Mouse (Mus musculus): ENCODE measurements around the gene Gm21987.
A peak's percentile ranks its signal among the peaks of the same experiment; 100 is the strongest.

The Gm21987 gene

DNA sequence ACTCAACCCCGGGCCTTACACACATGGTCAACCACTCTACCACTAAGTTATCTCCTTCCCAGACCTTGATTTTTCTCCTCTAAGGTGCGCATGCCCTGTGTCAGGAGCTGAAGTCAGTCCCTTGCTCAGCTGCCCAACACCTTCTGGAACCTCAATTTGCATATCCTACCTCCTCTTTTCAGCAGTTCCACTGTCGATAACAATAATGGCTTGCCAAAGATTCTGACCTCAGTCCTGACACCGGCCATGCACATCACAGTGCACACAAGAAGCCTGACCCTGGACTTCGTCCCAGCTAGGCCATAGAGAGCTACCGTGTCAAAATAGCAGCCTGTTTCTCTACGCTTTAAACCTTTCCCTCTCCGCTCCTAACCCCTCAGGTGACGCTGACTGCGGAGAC, 26.6 kb downstream of the Gm21987 start:
- no peak for DNase-seq

DNA sequence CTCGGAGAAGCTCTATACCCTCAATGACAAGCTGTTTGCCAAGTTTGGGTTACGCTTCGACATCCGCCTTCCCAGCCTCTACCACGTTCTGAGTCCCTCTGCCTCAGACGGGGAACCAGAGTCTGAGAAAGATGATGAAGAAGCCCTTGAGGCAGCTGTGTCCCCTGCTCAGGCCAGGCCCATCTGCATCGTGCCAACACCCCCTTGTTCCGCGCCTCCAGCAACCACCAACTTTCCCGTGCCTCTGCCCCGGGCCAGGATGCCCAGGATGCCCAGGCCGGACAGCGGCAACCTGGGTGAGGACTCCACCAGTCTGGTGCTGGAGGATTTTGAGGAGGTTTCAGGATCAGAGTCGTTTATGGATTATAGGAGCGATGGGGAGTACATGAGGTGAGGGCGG, 27.1 kb downstream of the Gm21987 start:
- no peak for DNase-seq

GRCm38 (mm10) chr16:38374379-38375140, 27.7 kb downstream of the Gm21987 start:
- DNase-seq = no peak

DNA sequence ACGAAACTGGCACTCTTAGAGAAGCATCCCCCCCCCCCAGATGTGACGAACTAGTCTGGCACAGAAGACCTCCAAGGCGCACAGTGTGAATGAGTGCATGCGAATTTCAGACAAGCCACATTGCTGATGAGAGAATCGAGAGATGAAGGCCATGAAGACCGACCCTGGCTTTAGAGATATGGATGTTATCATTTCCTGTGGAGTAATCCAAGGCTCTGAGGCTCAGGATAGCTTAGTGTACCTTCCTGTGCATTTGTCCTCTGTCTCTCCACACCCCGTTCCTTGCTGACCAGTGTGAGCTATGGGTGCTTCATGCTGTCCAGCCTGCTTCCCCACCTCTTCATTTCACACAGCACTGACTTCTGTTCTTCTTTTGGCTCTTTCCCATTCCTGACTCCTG, 28.3 kb downstream of the Gm21987 start:
- DNase-seq = no peak

DNA sequence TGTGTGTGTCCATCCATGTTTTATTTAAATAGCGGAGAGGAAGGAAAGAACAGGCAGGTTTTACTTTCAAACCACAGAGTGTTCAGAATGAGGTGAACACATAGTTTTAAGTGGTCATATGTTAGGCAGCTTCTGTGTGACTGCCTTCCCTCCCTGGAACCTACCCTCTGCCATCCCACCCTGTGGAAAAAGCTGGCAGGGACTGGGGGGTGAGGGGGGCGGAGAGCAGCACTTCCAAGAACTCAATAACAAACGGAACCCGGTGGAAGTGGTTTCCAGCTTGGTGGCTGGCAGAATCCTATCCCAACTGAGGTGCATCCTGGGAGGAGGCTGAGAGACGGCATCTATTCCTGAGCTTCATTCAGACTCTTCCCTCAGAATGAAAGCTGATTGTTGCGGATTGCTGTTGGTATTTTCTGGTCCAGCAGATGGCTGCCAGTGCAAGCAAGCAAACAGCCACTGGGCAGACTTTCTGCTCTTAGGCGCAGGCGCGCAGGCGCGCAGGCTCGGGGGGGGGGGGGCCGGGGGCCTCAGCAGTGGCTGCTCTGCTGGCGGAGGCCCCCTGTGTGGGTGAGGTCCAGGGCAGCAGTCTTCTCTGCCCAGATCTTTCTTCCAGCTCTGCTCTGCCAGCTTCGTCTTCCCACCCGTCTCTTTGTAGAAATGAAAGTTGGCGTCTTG, 29.5 kb downstream of the Gm21987 start:
- DNase-seq = peak; percentile 49

DNA sequence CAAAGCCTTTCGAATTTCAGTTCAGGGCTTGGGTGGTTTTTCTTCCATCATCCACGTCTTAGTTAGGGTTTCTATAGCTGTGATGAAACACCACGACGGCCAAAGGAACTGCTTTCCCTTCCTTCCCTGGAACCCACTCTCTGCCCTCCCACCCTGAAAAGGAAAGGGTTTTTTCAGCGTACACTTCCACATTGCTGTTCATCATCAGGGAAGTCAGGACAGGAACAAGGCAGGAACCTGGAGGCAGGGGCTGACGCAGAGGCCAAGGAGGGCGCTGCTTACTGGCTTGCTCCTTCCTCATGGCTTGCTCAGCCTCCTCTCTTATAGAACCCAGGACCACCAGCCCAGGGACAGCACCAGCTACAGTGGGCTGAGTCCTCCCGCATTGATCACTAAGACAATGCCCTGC, 30.0 kb downstream of the Gm21987 start:
- no peak for DNase-seq

DNA sequence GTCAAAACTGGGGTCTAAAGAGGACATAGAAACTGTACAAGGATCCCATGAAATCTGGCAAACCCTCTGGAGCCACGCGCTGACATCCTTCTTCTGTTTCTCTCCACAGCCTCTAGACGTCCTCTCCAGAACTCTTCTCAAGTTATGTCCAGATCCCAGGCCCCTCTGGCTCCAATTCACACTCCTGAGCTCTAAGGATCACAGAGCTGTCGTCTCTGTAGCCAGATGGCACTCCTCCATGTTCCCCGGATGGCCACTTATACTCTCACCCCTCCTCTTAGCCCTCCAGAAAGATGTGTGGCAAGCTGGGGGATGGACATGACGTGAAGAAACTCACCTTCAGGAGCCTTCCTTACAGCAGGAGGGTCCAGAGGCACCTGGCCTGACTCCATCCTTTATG, 30.7 kb downstream of the Gm21987 start:
- no peak for DNase-seq

DNA sequence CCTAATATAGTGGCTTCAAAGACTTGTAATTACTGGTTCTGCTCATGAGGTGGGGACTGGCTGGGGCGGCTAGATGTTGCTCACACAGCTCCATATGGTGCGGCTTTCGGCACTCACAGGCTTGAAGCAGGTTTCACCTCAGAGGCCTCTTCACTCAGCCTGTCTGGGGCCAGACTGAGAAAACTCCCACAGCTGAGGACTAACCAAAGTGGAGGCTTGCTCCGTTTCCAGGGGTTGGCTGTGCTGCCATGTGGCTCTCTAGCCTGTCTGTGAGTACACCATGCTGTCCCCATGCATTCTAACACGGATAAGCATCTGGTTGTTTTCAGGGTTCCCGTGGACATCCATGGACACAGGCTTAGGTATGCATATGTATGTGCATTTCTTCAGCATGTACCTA, 31.8 kb downstream of the Gm21987 start:
- DNase-seq = no peak

GRCm38 (mm10) chr16:38379088-38379487, 32.2 kb downstream of the Gm21987 start:
- DNase-seq = no peak

GRCm38 (mm10) chr16:38379493-38379892, 32.7 kb downstream of the Gm21987 start:
- no peak for DNase-seq

DNA sequence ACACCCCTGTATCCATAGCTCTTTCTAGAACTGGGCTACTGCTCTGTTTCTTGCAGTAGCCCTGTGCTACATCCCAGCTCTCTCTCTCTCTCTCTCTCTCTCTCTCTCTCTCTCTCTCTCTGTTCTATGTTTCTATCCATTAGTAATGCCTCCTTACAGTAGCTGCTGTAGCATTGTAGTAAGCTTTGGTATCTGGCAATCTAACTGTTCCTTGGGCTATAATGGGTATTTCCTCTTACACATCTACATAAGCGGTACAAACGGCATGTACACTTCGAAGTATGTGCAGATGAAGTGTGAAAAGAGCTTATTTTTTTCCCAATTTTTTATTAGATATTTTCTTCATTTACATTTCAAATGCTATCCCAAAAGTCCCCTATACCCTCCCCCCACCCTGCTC, 33.1 kb downstream of the Gm21987 start:
- DNase-seq = no peak

DNA sequence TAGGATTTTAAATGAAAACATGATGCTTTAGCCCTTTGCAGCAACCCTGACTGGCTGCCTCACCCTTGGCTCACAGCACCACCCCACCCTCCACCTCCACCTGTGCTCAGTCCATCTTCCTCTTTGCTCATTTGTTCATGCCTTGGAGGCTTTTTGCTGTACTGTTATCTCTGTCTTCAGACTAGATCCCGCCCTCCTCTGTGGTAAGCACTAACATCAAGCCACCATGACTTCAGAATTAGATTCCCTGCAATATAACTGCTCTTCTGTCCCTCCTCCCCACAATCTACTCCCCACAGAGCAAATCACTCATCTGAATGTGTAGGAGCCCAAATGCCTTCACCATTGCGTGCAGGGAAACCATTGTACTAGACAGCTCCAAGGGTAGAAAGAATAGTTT, 36.8 kb downstream of the Gm21987 start:
- DNase-seq = no peak

GRCm38 (mm10) chr16:38385184-38385634, 38.4 kb downstream of the Gm21987 start:
- no peak for DNase-seq

GRCm38 (mm10) chr16:38385700-38386099, 38.9 kb downstream of the Gm21987 start:
- DNase-seq = no peak

DNA sequence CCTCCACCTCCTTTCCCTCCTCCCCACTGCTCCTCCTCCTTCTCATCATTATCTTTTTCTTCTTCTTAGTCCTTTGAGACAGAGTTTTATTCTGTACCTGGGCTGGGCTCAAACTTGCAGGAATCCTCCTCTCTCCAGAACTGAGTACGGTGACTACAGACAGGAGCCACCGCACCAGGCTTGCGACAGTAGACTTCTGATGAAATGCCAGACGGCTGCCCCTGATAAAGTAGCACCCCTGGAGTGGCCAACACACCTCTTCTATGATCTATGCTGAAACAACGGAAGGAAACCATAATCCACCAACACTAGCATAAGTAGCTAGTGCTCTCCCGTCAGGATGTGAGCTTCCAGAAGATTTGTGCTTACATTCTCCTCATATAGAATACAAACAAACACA, 40.5 kb downstream of the Gm21987 start:
- no peak for DNase-seq

DNA sequence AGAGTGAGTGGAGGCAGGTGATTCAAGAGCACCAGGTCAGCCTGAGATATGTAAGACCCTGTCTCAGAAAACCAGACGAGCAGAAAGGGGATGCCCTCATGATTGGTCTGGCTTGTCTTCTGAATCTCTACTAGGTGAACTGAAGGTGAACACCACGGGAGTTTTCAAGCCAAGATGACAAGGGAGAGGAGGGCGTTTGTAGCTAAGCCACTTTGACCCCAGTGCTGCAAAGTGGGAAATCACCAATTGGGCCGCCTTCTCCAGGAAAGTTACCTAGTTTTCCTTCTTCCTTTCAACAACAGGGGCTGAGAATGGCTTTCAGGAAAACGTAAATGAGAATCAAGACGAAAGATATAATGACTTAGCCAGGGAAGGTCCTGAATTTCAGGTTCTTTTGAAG, 41.9 kb downstream of the Gm21987 start:
- DNase-seq = no peak

- no peak for DNase-seq
These were observed 42.5 kb downstream of the Gm21987 start for GRCm38 (mm10) chr16:38389284-38389893.

DNA sequence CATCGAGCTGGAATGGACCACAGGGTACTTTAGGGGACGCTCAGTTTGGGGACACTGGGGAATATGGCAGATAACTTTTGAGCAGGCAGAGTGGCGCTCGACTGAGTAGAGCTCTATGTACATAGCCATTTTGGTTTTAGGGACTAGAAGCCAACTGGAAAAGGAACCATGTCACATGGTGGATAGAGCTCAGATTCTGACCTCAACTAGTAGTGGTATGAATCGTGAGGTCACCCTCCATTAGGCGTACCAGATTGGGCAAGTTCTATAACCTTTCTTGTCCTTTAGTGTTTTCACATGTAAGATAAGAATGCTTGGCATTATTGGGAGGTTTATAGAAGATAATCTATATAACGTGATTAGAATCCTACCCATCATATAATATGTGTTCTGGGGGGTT, 43.5 kb downstream of the Gm21987 start:
- no peak for DNase-seq

DNA sequence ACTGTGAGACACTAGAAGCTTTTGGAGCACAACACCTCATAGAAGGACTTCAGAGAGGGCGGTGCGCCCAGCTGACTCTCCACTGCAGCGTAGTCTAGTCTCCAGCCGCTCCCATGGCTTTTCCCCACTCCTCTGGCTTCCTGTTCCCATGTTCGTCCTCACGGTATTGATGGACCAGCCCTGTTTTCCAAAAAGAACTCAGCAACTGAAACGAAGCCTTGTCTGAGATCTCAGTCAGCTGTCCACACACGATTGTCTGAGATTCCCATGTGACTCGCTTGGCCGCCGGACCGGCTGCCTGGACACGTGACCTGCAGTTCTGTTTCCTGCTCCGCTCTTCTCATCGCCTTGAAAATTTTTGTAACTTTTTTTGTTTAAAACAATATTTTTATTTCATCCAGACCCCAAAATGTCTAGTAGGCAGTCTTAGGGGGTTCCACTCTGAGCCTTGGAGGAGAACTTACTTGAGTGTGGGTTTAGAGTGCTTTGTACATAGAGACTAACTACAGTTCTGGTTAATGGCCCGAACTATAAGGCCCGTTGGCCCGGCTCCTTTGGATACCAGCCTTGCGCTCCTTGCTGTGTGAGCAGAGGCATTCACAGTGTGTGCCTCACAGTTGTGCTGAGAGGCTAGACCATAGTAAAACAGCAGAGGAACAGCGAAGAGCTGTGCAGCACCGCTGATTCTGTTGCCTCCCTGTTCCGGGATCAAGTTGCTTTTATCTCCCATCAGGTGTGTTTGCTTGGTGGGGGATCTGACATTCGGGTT, 45.5 kb downstream of the Gm21987 start:
- DNase-seq = no peak

- no peak for DNase-seq
These were observed 47.4 kb downstream of the Gm21987 start for GRCm38 (mm10) chr16:38394191-38394618.

GRCm38 (mm10) chr16:38395060-38395730, 48.4 kb downstream of the Gm21987 start:
- no peak for DNase-seq

DNA sequence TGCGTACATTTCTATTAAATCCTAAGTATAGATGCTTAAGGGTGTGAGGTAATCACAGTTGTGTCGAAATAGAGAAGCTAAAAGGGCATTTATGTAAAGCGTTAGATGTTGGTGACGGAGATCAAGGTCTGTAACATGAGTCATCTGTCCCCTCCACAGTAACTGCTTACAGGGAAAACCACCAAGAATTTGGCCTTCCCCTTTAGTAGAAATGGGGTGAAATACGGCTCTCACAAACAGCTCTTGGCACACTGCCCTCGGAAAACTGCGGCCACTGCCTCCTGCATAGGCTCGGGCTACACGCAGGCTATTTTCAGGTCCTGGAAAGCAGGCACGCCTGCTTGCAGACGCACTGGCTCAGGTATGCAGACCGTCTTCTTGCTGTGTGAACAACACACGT, 49.3 kb downstream of the Gm21987 start:
- DNase-seq = peak; percentile 37

- no peak for DNase-seq
These were observed 51.4 kb downstream of the Gm21987 start for GRCm38 (mm10) chr16:38398266-38398665.
